Mouse (Mus musculus) C2C12 (cell line): ENCODE data around the gene Slc9b2.

Experiments
- CTCF ChIP-seq: IDR thresholded peaks from one replicate; pipeline ENCODE4 v1.5.1; 2011; ENCODE audit not compliant: control insufficient read depth, insufficient read depth, insufficient read length
- FOSL1 ChIP-seq: IDR thresholded peaks from one replicate; pipeline ENCODE4 v1.8.0; 2011; ENCODE audit warnings: mild to moderate bottlenecking, low read length; ENCODE audit not compliant: poor library complexity, insufficient read depth, severe bottlenecking

DNA sequence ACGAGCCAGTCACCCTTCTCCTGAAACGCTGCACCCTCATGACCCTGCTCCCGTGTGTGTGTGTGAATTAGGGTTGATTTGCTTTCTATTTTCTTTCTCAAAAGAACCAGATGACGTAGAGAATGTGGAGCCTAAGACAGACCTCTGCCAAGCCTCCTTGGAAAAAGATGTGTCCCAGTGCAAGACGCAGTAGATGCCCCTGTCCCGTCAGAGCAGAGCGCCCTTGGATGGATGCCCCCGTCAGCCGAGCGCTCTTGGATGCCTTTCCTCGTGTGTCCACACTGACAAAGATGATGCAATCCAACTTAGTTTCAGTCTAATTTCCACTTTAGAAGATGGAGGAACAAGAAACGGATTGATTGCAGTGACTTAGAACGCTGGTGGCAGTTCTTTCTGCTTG, 34.5 kb upstream of the Slc9b2 start:
- no peak for TF ChIP-seq FOSL1
- no peak for TF ChIP-seq CTCF
